Mouse (Mus musculus) limb, embryonic 10.5 days (tissue): Measurements from ENCODE around the gene Utp6. TPM values are rescaled to one million over a fixed set of nuclear protein-coding genes. Genes with fewer than 3 reads are reported as not detected.
"Not testable (repeated sequence)": the region's sequence is repeated elsewhere in the genome, so short reads cannot be mapped to it uniquely, and the experiment has no call there.

Source experiments
- DNase-seq: peaks from one replicate; pipeline ENCODE4 v3.0.0-alpha.2; 2017; ENCODE audit warnings: low spot score
- H3K27ac ChIP-seq: fragments of 300-500 bp; sonication (generic); 2 replicates; pipeline ENCODE4 v1.5.1; 2016; ENCODE audit warnings: mild to moderate bottlenecking
- H3K27me3 ChIP-seq: fragments of 300-500 bp; sonication (generic); 2 replicates; pipeline ENCODE4 v1.6.1; 2016; ENCODE audit warnings: low read depth, mild to moderate bottlenecking; ENCODE audit not compliant: poor library complexity, severe bottlenecking
- H3K36me3 ChIP-seq: fragments of 300-500 bp; sonication (generic); 2 replicates; pipeline ENCODE4 v1.6.1; 2016; ENCODE audit warnings: mild to moderate bottlenecking, moderate library complexity
- H3K4me1 ChIP-seq: fragments of 300-500 bp; sonication (generic); 2 replicates; pipeline ENCODE4 v1.6.1; 2016
- H3K4me3 ChIP-seq: fragments of 300-500 bp; sonication (generic); 2 replicates; pipeline ENCODE4 v1.5.1; 2016; ENCODE audit warnings: mild to moderate bottlenecking, moderate library complexity
- H3K9me3 ChIP-seq: fragments of 300-500 bp; sonication (generic); replicated peaks from 2 replicates; pipeline ENCODE4 v1.6.1; 2016; ENCODE audit warnings: mild to moderate bottlenecking
- WGBS: fragments of 180-500 bp; shearing (Covaris S2); methylation state at CpG from one replicate; pipeline ENCODE4 v1.1.7; 2016; 5-methylcytosine and 5-hydroxymethylcytosine counted together
- polyA plus RNA-seq: library from polyadenylated mRNA; unstranded; fragments of >200 nt; fragmentation: Nextera tagmentation; extraction: Ambion mirVana; gene quantifications from 2 replicates; pipeline ENCODE4 v1.2.1, GENCODE M21; 2016

Gene Utp6
- 72.3 and 77.1 TPM in 2 replicates for polyA plus RNA-seq

GRCm38 (mm10) chr11:79962125-79962876, at the start of gene Utp6:
TSS of gene Utp6 (minus strand) at chr11:79962390.
- DNase-seq: peak; percentile 100
- Histone ChIP-seq H3K4me3 (peak within 1 kb of the TSS; percentile 81), H3K4me1 (peaks cover 13% of the 10 kb centered on the region), H3K36me3 (peaks cover 34% of the 10 kb centered on the region), H3K27me3 (no peaks in the 10 kb centered on the region), H3K27ac (peak within 1 kb of the TSS; percentile 89), H3K9me3 (no peaks in the 10 kb centered on the region)
- WGBS: under 1% methylated on average over 46 of the region's 46 CpGs

- DNase-seq: no peak
Measured at GRCm38 (mm10) chr11:79994271-79994988, 32.2 kb upstream of the Utp6 start.

GRCm38 (mm10) chr11:79993356-79994270, 31.4 kb upstream of the Utp6 start:
- Histone ChIP-seq H3K27me3 (no peaks in the 10 kb centered on the region), H3K4me1 (peaks cover 8% of the 10 kb centered on the region), H3K4me3 (peak overlapping the region; percentile 99), H3K36me3 (peaks cover 34% of the 10 kb centered on the region), H3K9me3 (no peaks in the 10 kb centered on the region), H3K27ac (peak overlapping the region; percentile 99)
- WGBS: under 1% methylated on average over 69 of the region's 74 CpGs
- DNase-seq: no peak

More at GRCm38 (mm10) chr11:79994271-79994988, 32.2 kb upstream of the Utp6 start:
- Histone ChIP-seq H3K9me3 (no peaks in the 10 kb centered on the region), H3K4me1 (peaks cover 8% of the 10 kb centered on the region), H3K36me3 (peaks cover 42% of the 10 kb centered on the region), H3K4me3 (peak overlapping the region; percentile 99), H3K27ac (peak overlapping the region; percentile 99), H3K27me3 (no peaks in the 10 kb centered on the region)
- WGBS: 6% methylated on average over 7 of the region's 7 CpGs

DNA sequence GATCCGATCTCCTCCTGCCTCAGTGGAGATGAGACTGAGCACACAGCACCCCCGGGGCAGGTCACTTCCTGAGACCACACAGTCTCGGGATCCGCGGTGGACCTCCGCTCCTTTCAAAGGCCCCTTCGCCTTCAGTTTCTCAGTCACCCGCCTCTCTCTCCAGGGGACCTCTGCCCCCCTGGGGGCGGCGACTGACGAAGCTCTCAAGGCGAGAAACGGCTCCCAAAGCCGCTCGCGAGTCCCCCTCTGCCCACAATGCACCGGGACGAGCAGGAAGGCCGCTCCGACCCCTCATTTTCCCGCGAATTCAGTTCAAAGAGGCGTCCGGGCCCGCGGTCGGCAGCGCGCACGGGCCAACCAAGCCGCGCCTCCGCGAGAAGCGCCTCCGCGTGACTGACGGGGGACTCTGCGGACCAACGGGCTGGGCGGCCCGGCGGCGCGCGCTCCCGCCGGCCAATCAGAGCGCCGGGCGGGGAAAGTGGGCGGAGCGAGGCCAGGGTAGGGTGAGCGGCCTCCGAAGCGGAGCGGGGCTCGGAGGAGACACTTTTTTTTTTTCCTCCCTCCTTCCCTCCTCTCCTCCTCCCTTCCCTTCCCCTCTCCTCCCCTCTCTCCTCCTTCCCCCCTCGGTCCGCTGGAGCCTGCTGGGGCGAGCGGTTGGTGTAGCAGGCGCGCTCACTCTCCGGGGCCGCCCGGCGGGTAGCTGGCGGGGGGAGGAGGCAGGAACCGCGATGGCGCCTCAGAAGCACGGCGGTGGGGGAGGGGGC, 30.6 kb upstream of the Utp6 start, which contains the start of gene Suz12:
Suz12 (plus strand) TSS at position 515 of the 764 bp plus-strand sequence.
- H3K4me3 ChIP-seq: peak within 1 kb of the TSS; percentile 99
- peak within 1 kb of the TSS; percentile 99 for H3K27ac ChIP-seq
- H3K4me1 ChIP-seq: peaks cover 8% of the 10 kb centered on the region
- H3K36me3 ChIP-seq: peaks cover 26% of the 10 kb centered on the region
- H3K27me3 ChIP-seq: no peaks in the 10 kb centered on the region
- WGBS: under 1% methylated on average over 71 of the region's 74 CpGs
- peak; percentile 97 for DNase-seq
- no peaks in the 10 kb centered on the region for H3K9me3 ChIP-seq

DNA sequence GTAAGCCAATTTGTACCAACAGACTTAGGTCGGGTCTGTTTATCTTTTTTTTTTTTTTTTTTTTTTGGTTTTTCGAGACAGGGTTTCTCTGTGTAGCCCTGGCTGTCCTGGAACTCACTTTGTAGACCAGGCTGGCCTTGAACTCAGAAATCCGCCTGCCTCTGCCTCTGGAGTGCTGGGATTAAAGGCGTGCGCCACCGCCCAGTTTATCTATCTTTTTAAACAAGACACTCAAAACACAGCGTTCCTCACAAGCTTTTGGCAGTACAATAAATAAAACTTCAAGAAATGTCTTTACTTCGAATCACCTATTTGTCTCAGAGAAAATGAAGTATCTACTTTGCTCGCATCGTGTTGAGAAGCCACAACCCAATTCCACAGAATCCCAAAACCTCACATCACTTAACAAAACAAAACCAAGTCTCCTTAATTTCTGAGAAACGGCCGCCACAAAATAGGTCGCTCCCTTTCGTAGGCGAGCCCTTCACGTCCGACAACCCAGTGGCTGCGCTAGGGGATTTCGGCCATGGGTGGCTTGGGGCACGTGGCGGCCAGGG, 29.9 kb upstream of the Utp6 start:
- peak overlapping the region; percentile 99 for H3K27ac ChIP-seq

DNA sequence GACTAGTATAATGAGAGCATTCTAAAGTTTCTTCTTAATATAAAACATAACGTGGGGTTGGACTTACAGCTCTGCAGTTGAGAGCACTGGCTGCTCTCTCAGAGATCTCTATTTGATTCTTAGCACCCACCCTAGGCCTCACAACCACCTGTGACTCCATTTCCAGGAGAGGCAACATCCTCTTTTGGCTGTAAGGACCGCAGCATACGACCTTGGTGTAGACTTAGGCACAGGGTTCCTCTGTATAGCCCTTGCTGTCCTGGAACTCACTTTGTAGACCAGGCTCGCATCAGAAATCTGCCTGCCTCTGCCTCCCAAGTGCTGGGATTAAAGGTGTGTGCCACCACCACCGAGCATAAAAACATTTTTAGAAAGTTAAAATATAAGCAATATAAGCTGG, 29.4 kb upstream of the Utp6 start:
- WGBS: 90% methylated on average over 5 of the region's 5 CpGs
- H3K4me3 ChIP-seq: no peak overlapping the region

More for the DNA sequence above, 29.9 kb upstream of the Utp6 start:
- H3K4me3 ChIP-seq: peak overlapping the region; percentile 99
- no peaks in the 10 kb centered on the region for H3K9me3 ChIP-seq
- peaks cover 8% of the 10 kb centered on the region for H3K4me1 ChIP-seq
- H3K36me3 ChIP-seq: peaks cover 19% of the 10 kb centered on the region
- no peaks in the 10 kb centered on the region for H3K27me3 ChIP-seq
- 30% methylated on average over 21 of the region's 21 CpGs for WGBS
- no peak for DNase-seq

GRCm38 (mm10) chr11:79990120-79990519, 27.9 kb upstream of the Utp6 start:
- no peak overlapping the region for H3K27ac ChIP-seq
- WGBS: 90% methylated on average over 2 of the region's 2 CpGs
- H3K27me3 ChIP-seq: no peaks in the 10 kb centered on the region
- H3K9me3 ChIP-seq: no peaks in the 10 kb centered on the region
- no peaks in the 10 kb centered on the region; the same call in 1 of the 2 replicates for H3K36me3 ChIP-seq
- no peak overlapping the region for H3K4me3 ChIP-seq
- no peak for DNase-seq
- H3K4me1 ChIP-seq: peaks cover 5% of the 10 kb centered on the region

More for the DNA sequence above, 29.4 kb upstream of the Utp6 start:
- Histone ChIP-seq H3K9me3 (no peaks in the 10 kb centered on the region), H3K36me3 (peaks cover 14% of the 10 kb centered on the region), H3K27me3 (no peaks in the 10 kb centered on the region), H3K4me1 (peaks cover 8% of the 10 kb centered on the region), H3K27ac (no peak overlapping the region)
- no peak for DNase-seq

- DNase-seq: no peak
- no peak overlapping the region for H3K4me3 ChIP-seq
- no peaks in the 10 kb centered on the region for H3K9me3 ChIP-seq
- no peak overlapping the region for H3K27ac ChIP-seq
- peaks cover 4% of the 10 kb centered on the region for H3K4me1 ChIP-seq
- H3K27me3 ChIP-seq: no peaks in the 10 kb centered on the region
- no peaks in the 10 kb centered on the region for H3K36me3 ChIP-seq
- WGBS: 85% methylated on average over 3 of the region's 3 CpGs
Measured at GRCm38 (mm10) chr11:79987896-79988295, 25.7 kb upstream of the Utp6 start.

DNA sequence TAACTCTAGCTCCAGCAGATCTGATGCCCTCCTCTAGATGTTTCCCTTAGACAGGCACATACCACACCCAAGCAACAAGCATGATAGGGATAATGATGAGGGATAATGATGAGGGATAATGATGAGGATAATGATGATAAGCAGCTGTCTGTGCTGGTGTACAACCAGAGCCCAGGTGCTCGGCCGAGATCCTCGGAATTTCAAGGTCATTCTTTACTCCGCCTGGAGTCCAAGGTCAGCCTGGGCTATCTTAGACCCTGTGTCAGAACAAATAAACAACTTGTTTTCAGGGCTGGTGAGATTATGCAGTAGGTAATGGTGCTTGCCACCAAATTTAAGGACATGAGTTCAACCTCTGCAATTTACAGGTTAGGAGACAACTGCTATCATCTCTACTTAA, 24.7 kb upstream of the Utp6 start:
- Histone ChIP-seq H3K9me3 (no peaks in the 10 kb centered on the region), H3K36me3 (no peaks in the 10 kb centered on the region), H3K4me1 (no peaks in the 10 kb centered on the region), H3K27me3 (no peaks in the 10 kb centered on the region), H3K4me3 (no peak overlapping the region), H3K27ac (no peak overlapping the region)
- 95% methylated on average over 4 of the region's 4 CpGs for WGBS
- DNase-seq: no peak

DNA sequence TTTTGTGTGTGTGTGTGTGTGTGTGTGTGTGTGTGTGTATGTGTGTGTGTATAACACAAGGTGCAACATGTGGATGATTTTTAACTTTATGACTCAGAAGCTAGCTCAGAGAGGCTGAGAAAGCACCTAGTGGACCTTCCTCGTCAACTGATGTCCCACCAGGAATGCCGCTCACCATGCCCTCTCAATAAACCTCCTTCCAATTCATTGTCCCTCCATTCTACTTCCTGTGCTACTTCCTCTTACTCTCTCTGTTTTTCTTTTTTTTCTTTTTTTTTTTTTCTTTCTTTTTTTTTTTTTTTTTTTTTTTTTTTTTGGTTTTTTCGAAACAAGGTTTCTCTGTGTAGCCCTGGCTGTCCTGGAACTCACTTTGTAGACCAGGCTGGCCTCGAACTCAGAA, 15.6 kb upstream of the Utp6 start:
- peaks cover 29% of the 10 kb centered on the region for H3K27me3 ChIP-seq
- not testable (repeated sequence) for H3K27ac ChIP-seq, H3K36me3 ChIP-seq, H3K9me3 ChIP-seq, DNase-seq, H3K4me3 ChIP-seq
- WGBS: 97% methylated on average over 3 of the region's 4 CpGs
- H3K4me1 ChIP-seq: peaks cover 17% of the 10 kb centered on the region

DNA sequence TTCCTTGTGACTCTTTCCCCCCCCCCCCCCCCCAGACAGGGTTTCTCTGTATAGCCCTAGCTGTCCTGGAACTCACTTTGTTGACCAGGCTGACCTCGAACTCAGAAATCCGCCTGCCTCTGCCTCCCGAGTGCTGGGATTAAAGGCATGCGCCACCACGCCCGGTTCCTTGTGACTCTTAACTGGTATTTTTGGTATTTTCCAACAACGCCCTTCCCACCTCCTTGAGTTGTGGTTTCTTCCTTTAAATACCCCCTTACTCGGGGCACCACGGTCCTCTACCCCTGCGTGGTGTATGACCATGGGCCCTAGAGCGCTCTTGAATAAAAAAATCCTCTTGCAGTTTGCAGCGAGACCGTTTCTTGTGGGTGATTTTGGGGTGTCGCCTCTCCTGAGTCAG, 14.9 kb upstream of the Utp6 start:
- H3K36me3 ChIP-seq, H3K9me3 ChIP-seq, DNase-seq, H3K4me3 ChIP-seq, H3K27ac ChIP-seq: not testable (repeated sequence)
- peaks cover 34% of the 10 kb centered on the region for H3K27me3 ChIP-seq
- peaks cover 17% of the 10 kb centered on the region for H3K4me1 ChIP-seq
- 96% methylated on average over 14 of the region's 14 CpGs for WGBS
